Mouse (Mus musculus) spleen, postnatal 14 days (tissue): ENCODE measurements around the gene Acox1.

Experiments
- DNase-seq, 2 experiments: peaks; one replicate each; pipeline ENCODE4 v3.0.0; 2021 to 2022; ENCODE audit warnings: low spot score in 2 of 2

The Acox1 gene

GRCm38 (mm10) chr11:116130488-116131205 lies 68.2 kb downstream of the Acox1 start, which contains the start of gene Trim65:
Gene Trim65 (minus strand): TSS chr11:116131128.
- peak; percentile 70 to 79 for DNase-seq

GRCm38 (mm10) chr11:116129993-116130487 lies 68.8 kb downstream of the Acox1 start:
- no peak for DNase-seq

GRCm38 (mm10) chr11:116129091-116129790 lies 69.6 kb downstream of the Acox1 start:
- no peak for DNase-seq

- no peak for DNase-seq
These were observed 70.9 kb downstream of the Acox1 start for GRCm38 (mm10) chr11:116127986-116128385.

- DNase-seq, result peak in 1 of 2 experiments; percentile 47
These were observed 71.5 kb downstream of the Acox1 start, which contains the start of gene Trim47 for GRCm38 (mm10) chr11:116127156-116127980. Gene Trim47 (minus strand): TSS chr11:116127210.

GRCm38 (mm10) chr11:116126261-116126660 lies 72.6 kb downstream of the Acox1 start:
- no peak for DNase-seq
